Comparison of ENCODE assay signal across 13 mouse cellular contexts in genomic region chr7:79557728-79558221, GRCm38 (mm10). TPM values are rescaled to one million over a fixed set of nuclear protein-coding genes. Genes with fewer than 3 reads are reported as not detected.
DNase-seq lines count a peak whose midpoint lies in the region; ATAC-seq and TF ChIP-seq lines count a peak whose summit lies in the region.
"Had no signal": no experiment of that assay in that cellular context is flagged by ENCODE, and none has a peak within 500 bp of the region (broad histone marks: within the 10 kb centered on the region; RNA-seq: fewer than 3 reads in every experiment).

No protein-coding gene starts in this region.

- H3K4me2 ChIP-seq in forebrain, embryonic 15.5 days (replicated peaks): no peak overlapping the region
- no peak overlapping the region for H3K4me2 ChIP-seq in midbrain, embryonic 11.5 days
- H3K4me2 ChIP-seq: limb, embryonic 15.5 days; lung, embryonic 14.5 days had no signal

- peak; percentile 7 for DNase-seq in kidney, adult 2 months
- no peak for DNase-seq in kidney, adult 9 months
- DNase-seq in midbrain, embryonic 11.5 days (ENCODE audit: low spot score, missing footprints): no peak
- DNase-seq in retina, embryonic 14.5 days (ENCODE audit: low spot score): peak; percentile 84
- DNase-seq in thymus, postnatal 4 days: no peak
- no peak for DNase-seq in testis, postnatal 14 days (ENCODE audit: low spot score)
- DNase-seq in thymus, postnatal 36 days: no peak
- DNase-seq: adrenal gland, adult 2 months; kidney, postnatal 10 days; layer of hippocampus, postnatal 36 days; lung, embryonic 14.5 days had no signal

- 4% methylated on average over 8 of the region's 8 CpGs for WGBS in kidney, adult 2 months
- 4% methylated on average over 8 of the region's 8 CpGs for WGBS in forebrain, embryonic 15.5 days
- whole genome bisulfite sequencing in midbrain, embryonic 11.5 days: 4% methylated on average over 8 of the region's 8 CpGs

- no peak overlapping the region for H3K4me3 ChIP-seq in kidney, adult 2 months (ENCODE audit: insufficient read depth, low read depth, low read length)
- H3K4me3 ChIP-seq in forebrain, embryonic 15.5 days: no peak overlapping the region
- H3K4me3 ChIP-seq in midbrain, embryonic 11.5 days (ENCODE audit: low read depth, low read length): no peak overlapping the region
- H3K4me3 ChIP-seq: limb, embryonic 15.5 days had no signal

- no peaks in the 10 kb centered on the region for H3K4me1 ChIP-seq in kidney, adult 2 months (ENCODE audit: control insufficient read depth, insufficient read depth, low read length)
- peaks cover 27% of the 10 kb centered on the region for H3K4me1 ChIP-seq in forebrain, embryonic 15.5 days
- peaks cover 9% of the 10 kb centered on the region for H3K4me1 ChIP-seq in midbrain, embryonic 11.5 days (ENCODE audit: control insufficient read depth, insufficient read depth, low read length)
- H3K4me1 ChIP-seq: limb, embryonic 15.5 days had no signal

- no peak for TF ChIP-seq CTCF in kidney, adult 2 months (conservative IDR thresholded peaks at IDR 0.05; ENCODE audit: insufficient read depth, insufficient read length, low read depth, low read length)

- no peak overlapping the region for H3K27ac ChIP-seq in kidney, adult 2 months (ENCODE audit: insufficient read depth, low read depth, low read length)
- H3K27ac ChIP-seq in forebrain, embryonic 15.5 days (replicated peaks): peak overlapping the region; percentile 43; the same call in 1 of the 2 replicates
- H3K27ac ChIP-seq in midbrain, embryonic 11.5 days (ENCODE audit: low read depth, low read length): no peak overlapping the region
- H3K27ac ChIP-seq: limb, embryonic 15.5 days had no signal

- H3K9me3 ChIP-seq in forebrain, embryonic 15.5 days: no peaks in the 10 kb centered on the region
- H3K9me3 ChIP-seq in midbrain, embryonic 11.5 days (ENCODE audit: control insufficient read depth, low read length): no peaks in the 10 kb centered on the region
- H3K9me3 ChIP-seq: limb, embryonic 15.5 days had no signal

- no peak overlapping the region for H3K9ac ChIP-seq in forebrain, embryonic 15.5 days (replicated peaks)
- H3K9ac ChIP-seq in midbrain, embryonic 11.5 days (ENCODE audit: low read length): no peak overlapping the region
- H3K9ac ChIP-seq: limb, embryonic 15.5 days; lung, embryonic 14.5 days had no signal

- TF ChIP-seq POLR2A in kidney, adult 2 months (IDR thresholded peaks at IDR 0.05; ENCODE audit: low read depth, low read length): no peak

- 0 out of 2 replicates have a peak, but pooled peaks have one; percentile 21 for ATAC-seq in forebrain, embryonic 15.5 days (replicated peaks)
- peak; percentile 62 for ATAC-seq in midbrain, embryonic 11.5 days (ENCODE audit: low FRiP score)

- H3K27me3 ChIP-seq in kidney, adult 2 months (replicated peaks; ENCODE audit: control insufficient read depth, insufficient read depth, low read length): no peaks in the 10 kb centered on the region
- H3K27me3 ChIP-seq in forebrain, embryonic 15.5 days: 0 out of 2 replicates have a peak, but pooled peaks cover 3% of the 10 kb centered on the region
- peaks cover 61% of the 10 kb centered on the region for H3K27me3 ChIP-seq in midbrain, embryonic 11.5 days (ENCODE audit: control insufficient read depth, insufficient read depth, low read length)

- no peaks in the 10 kb centered on the region for H3K36me3 ChIP-seq in kidney, adult 2 months (ENCODE audit: control insufficient read depth, insufficient read depth, low read length)
- H3K36me3 ChIP-seq in forebrain, embryonic 15.5 days: 0 out of 2 replicates have a peak, but pooled peaks cover 5% of the 10 kb centered on the region
- no peaks in the 10 kb centered on the region for H3K36me3 ChIP-seq in midbrain, embryonic 11.5 days (ENCODE audit: control insufficient read depth, insufficient read depth, low read length)
- H3K36me3 ChIP-seq: limb, embryonic 15.5 days had no signal

RNA-seq across cellular contexts. Expression of gene Rhcg, which starts 59.7 kb away (rescaled TPM):
- 170 and 188 TPM in 2 replicates for polyA plus RNA-seq in kidney, adult 2 months (2012; rRNA removed)
- polyA plus RNA-seq in forebrain, embryonic 15.5 days (2015; fragmentation: Nextera tagmentation; extraction: Ambion mirVana): 1.8 and 3.9 TPM in 2 replicates
- polyA plus RNA-seq in midbrain, embryonic 11.5 days (2014; fragmentation: Nextera tagmentation; extraction: Ambion mirVana): 0.41 and 0.75 TPM in 2 replicates
- polyA plus RNA-seq: limb, embryonic 15.5 days; lung, embryonic 14.5 days had no signal

Comparison
In these comparisons a context has a peak if more than half of its experiments do, and no peak if none do; other contexts are left out.
1. DNase-seq: peak in kidney, adult 2 months (single experiment) and retina, embryonic 14.5 days (single experiment); none in kidney, adult 9 months (single experiment), midbrain, embryonic 11.5 days (single experiment), thymus, postnatal 4 days (single experiment), testis, postnatal 14 days (single experiment) and thymus, postnatal 36 days (0 of 2).
2. RNA of gene Rhcg, which starts 59.7 kb away (polyA plus RNA-seq): 170 to 188 TPM in kidney, adult 2 months; 1.8 to 3.9 TPM in forebrain, embryonic 15.5 days and 0.41 to 0.75 TPM in midbrain, embryonic 11.5 days; every median in the first group is over 10 times any median in the second.